Mouse (Mus musculus) kidney, postnatal 4 days (tissue): Measurements from ENCODE around the gene Ggnbp2.

Experiments
- DNase-seq, 2 experiments: peaks; one replicate each; pipeline ENCODE4 v3.0.0; 2021; ENCODE audit warnings: mixed read lengths in 2 of 2

Ggnbp2 gene

DNA sequence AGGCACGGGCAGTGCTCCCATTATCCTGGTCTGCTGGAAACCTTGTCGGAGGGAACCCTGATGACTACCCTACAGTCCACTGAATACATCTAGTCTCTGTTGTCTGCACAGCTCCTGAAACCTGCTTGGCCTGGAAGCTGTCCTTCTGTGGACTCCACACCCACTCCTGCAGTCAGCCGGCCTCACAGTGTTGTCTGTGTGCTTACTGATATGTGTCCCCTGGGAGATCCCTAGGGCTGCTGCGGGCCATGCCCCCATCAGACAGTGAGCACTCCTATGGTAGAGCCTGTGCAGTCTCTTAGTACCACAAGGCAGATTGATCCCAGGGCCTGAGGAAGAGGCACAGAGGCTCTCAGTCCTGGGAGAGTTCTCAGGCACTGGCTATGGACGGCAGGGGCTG is 48.1 kb downstream of the Ggnbp2 start:
- no peak for DNase-seq

DNA sequence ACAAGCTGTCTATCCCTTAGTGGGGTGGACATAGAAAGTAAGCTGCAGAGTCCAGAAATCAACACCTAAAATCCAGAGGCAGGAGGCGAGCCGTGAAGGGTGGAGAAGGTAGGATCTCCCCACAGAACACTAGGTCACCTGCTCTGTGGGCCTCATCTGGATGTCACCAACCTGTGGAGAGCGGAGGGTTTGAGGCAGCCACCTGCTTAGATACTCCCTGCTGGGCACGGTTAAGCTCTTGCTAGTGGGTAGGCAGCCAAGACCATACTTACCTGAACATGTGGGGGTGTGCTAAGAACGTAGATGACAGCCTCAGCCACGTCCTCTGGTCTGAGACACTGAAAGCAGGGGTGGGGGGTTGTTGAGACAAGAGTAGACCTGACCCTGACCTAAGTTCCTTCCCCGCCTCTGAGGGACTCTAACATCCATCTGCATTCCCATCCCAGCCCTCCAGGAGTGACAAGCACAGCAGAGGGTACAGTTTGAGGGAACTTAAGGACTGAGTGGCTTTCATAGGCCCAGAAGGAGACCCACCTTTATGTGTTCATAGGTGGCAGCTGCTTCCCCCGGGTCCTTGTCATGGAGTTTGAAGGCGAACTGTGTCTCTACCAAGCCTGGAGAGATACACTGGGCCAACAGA is 49.4 kb downstream of the Ggnbp2 start:
- DNase-seq: no peak

DNA sequence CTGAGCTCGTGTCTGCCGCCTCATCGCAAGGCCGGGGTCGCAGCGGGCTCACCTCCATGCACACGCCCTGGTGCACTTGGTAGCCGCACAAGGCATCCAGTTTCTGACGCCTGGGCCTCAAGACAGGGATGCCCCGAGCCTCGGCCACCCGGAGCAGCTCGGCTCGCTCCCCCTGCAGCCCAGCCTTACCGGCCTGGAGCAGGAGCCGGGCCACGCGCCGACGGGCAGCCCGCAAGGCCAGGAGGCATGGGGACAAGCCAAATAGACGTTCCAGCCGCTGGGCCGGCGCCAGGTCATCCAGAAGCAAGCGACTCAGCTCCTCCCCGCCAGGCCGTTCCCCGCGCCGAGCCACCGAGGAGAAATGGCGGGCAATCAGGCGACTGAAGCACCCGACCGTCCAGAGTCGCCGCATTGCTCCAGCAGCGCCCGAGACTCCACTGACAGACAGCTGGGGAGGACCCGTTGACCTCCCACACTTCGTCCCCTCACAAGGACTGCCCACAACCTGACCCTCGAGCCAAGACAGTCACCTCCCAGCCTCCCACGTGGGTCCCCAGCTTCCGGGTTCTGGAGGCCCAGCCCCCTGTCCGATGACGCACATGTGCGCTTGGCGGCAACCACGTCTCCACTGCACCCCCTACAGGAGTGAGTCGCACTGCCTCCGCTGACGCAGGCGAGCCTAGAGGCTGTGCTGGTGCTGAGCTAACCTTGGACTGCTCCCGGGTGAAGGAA is 51.5 kb downstream of the Ggnbp2 start, which contains the start of gene Mrm1:
TSS of gene Mrm1 (minus strand) at position 555 of the 732 bp plus-strand sequence.
- DNase-seq: peak; percentile 96 to 97

DNA sequence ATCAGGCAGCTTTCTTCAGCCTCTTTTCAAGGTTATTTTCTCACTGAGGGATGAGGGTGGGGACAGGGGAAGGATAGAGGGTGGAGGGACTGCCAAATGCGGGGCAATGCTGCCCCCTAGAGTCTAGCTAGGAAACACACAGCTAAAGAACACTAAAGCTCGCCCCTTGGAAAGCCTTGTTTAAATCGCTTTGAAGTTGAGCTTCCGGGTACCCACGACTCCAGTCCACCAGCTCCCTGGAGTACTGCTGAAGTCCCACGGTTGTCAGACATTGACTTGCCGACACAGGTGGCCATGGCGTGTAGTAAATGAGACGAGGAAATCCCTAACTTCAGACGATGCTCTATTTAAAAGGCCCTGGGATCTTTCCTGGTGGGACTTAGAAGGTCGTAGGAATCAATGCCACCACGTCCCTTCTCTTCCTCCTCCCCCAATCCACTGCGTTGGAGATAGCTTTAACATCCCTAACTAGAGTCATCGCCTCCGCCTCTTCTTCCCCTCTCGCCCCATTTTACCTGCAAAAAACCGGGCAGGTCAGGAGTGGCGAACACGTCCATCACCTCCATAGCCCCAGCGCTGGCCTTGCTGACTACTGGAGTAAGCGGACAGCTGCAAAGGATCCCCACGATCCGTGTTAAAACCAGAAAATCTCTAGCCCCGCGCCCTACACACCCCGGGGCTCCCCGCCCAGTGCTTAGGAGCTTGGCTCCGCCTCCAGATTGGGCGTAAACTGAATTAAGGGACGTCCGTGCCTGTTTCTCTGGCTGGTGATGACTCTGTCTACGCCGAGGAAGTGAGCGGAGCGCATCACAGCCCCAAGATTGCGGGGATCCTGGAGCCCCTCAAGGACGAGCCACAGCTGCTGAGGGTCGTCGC is 52.3 kb downstream of the Ggnbp2 start:
- DNase-seq: peak; percentile 77 to 85

DNA sequence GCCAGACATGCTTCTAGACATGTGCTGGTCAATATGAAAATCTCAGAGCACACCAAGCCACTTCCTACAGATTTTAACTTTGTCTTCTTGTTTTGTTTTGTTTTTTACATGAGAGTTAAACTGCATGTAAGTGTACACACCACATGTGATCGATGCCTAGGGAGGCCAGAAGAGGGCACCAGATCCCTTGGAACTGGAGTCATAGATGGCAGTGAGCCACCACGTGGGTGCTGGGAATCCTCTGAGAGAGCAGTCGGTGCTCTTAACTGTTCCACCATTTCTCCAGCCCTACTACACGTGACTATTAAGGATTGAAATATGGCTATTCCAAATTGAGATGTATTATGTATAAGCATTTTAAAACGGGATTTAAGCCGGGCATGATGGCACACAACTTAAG is 53.3 kb downstream of the Ggnbp2 start:
- peak in 1 of 2 experiments; percentile 41 for DNase-seq

DNA sequence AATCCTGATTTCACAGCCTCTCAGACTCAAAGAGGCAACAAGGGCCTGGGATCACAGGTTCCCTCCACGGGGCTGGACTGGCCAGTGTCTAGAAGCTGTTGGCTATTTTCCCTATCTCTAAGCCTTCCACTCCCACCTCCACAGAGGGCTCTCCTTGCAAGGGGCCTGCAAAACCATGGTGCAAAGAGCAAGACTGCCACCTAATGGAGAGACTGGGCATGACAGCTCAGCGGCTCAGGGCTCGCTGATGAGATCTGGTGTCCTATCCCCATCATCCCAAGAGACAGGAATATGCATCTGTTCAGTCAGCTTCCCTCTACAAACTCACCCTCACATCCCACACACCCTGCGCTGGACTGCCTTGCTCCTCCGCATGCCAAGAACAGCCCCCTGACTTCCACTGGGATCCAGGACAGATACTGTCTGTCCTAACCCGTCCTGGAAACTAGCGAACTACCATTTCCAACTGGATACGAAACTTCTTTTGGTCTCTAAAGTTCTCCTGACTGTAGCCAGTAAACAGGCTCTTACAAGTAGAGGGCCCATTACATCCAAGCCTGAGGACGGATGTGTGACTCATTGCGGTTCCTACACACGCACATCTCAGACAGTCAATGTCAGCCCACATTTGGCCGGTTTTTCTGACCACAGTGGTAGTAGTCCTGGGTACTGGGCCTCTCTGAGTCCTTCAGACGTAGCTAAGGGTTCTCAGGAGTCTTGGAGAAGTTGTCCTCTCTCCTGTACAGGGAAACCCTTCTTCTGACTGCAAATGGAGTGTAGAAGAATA is 56.7 kb downstream of the Ggnbp2 start:
- peak; percentile 86 to 87 for DNase-seq

DNA sequence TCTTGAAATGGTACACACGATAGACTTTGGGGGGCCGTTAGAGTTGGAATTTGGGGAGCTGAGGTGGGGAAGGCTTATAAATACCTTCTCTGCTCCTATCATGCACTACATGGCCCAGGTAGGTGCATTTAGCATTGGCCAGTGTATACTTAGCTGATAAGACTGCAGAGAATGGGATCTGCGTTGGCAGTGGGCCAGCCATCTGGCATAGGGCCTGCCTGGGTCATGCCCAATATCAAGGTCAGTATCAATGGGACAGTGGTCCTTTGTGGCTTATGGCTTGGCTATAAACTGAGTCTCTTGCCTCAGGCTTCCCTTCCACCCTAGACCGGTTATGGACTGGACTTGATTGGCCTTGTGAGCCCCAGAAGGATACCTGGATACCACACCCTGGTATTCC is 66.2 kb downstream of the Ggnbp2 start:
- no peak for DNase-seq

DNA sequence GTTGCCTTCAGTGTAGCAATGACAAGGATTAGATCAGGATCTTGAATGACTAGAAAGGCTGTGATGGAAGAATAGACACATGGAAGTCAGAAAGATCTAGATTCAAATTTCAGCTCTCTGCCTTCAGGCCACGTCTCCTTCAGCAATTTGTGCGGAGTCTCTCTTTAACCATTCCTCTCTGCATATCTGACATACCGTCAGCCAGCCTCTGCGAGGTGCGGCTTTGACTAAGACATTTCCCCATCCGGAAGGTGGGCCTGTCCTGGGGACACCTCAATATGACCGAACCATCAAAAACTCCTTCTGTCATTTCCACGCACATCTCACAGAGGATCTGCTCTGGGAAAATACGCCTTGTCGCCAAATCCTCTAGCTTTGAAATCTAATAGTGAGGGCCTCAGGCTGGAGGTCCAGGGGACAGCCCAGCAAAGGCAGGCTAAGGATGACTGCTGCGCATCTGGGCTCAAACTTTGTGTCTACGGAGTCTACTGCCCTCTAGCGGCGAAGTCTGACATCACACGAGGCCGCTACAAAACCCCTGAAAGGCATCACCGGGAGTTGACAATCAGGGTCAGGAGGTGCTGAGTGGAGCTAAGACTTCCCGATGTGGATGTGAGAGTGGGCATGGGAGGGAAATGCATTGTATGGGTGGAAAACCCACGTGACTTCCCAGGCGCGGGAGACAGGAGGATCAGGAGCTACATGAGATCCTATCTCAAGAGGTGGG is 72.8 kb downstream of the Ggnbp2 start:
- peak; percentile 87 to 89 for DNase-seq

DNA sequence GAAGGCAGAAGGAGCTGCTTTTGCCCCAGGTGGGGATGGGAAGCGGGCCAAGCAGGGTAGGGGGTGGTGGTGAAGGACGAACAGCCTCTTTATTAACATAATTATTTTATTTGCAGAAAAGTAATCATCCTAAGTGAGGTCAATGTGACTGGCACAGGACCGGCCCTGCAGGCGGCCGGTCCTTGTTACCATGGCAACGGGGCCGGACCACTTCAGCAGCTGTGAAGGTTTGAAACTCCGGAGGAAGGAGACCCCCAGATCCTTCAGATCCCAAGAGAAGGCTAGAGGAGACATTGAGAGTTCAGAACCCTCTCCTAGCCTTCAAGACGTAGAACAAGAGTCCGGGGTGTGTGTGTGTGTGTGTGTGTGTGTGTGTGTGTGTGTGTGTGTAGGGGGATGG is 73.6 kb downstream of the Ggnbp2 start:
- no peak for DNase-seq

DNA sequence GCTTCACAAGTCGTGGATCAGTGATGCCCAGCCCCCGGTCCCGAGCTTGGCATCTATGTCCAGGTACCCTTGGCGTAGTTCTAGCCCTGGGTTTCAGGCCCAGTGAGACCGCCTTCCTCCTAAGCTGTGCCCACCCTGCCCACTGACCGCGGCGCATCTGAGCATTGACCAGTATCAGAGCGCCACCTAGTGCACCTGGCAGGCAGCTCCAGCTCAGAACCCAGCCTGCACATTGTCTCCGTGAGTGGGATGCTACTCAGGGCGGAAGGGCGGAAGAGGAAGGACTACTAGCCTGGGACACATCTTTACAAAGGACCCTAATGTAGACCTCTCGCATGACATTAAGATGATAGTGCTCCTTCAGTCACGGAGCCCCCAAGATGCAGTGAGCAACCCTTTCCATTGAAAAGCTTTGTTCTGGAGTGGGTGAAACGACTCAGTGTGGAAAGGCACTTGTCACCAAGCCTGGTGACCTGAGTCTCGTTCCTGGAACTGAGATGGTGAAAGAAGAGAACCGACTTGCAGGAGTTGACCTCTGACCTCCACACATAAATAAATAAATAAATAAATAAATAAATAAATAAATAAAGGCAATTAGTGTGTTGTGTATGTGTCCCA is 76.0 kb downstream of the Ggnbp2 start:
- peak; percentile 85 to 88 for DNase-seq

DNA sequence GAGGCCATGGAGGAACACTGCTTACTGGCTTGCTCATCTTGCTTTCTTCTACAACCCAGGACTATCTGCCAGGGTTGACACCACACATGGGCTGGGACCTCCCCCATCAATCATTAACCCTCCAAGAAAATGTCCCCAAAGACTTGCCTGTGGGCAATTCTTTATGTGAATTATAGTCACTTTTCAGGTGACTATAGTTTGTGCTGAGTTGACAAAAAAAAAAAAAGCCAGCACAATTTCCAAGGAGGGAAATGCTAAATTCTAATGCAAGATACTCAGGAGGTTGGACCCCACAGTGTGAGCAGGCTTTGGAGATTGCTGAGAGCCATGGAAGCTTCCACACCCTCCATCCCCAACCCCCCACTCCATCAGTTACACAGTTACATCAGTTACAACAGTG is 77.1 kb downstream of the Ggnbp2 start:
- no peak for DNase-seq

DNA sequence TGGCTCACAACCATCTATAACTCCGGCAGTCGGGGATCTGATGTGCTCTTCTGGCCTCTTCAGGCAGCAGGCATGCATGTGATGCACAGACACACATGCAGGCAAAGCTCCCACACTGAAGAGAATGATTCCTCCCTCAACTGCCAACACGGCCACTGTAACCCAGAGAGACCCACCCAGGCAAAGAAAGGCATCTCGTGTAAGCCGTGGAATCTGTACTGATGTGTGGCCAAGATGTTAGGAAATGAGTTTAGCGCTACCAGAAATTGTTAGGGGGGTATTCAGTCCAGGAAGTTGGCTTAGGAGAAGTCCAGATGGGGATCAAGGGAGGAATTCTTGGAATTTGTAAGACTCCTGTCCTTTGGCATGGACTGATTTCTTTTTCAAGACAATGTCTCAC is 80.2 kb downstream of the Ggnbp2 start:
- no peak for DNase-seq
